Mouse (Mus musculus) regulatory T cell (primary cell): ENCODE measurements around the gene Cd300ld3.
"Not testable (repeated sequence)": the region's sequence is repeated elsewhere in the genome, so short reads cannot be mapped to it uniquely, and the experiment has no call there.

Experiments
- in situ Hi-C: fragments of 300-600 bp; cut with MboI, MseI; formaldehyde crosslinking; loops from one replicate; pipeline ENCODE4 v1.15.1; 2025; ENCODE audit warnings: high pct_unique_total_duplicates

Cd300ld3 gene

GRCm38 (mm10) chr11:115054537-115054936 lies 6.3 kb upstream of the Cd300ld3 start:
- in situ Hi-C loops, result loop anchor here (5.0 kb wide), 1 partner anchor 37 kb away; the partner anchor contains the start of gene Cd300ld2

- in situ Hi-C loops, result loop anchor here (5.0 kb wide), 1 partner anchor 36 kb away; the partner anchor contains the start of gene Cd300ld2
These were observed 4.8 kb upstream of the Cd300ld3 start for GRCm38 (mm10) chr11:115052991-115053390.

- in situ Hi-C loops, result loop anchor here (5.0 kb wide), 1 partner anchor 35 kb away; the partner anchor contains the start of gene Cd300ld2
These were observed 4.0 kb upstream of the Cd300ld3 start for GRCm38 (mm10) chr11:115052206-115052605.

- in situ Hi-C loops, result no loop called here
These were observed 1.2 kb upstream of the Cd300ld3 start for GRCm38 (mm10) chr11:115049282-115049895.

- in situ Hi-C loops, result loop anchor here (5.0 kb wide), 1 partner anchor 40 kb away; no protein-coding TSS in a partner anchor
These were observed 10.5 kb downstream of the Cd300ld3 start, which contains the start of gene Cd300ld5 for GRCm38 (mm10) chr11:115037669-115038068. Gene Cd300ld5 (minus strand): TSS chr11:115037769.

- in situ Hi-C loops, result not testable (repeated sequence)
These were observed 21.3 kb downstream of the Cd300ld3 start, which contains the start of gene Cd300ld4 for GRCm38 (mm10) chr11:115026912-115027311. Gene Cd300ld4 (minus strand): TSS chr11:115027012.

- in situ Hi-C loops, result loop anchor here (5.0 kb wide), 1 partner anchor 36 kb away; no protein-coding TSS in a partner anchor
These were observed 32.1 kb downstream of the Cd300ld3 start, which contains the start of gene Cd300ld2 for GRCm38 (mm10) chr11:115016093-115016492. Gene Cd300ld2 (minus strand): TSS chr11:115016193.

- in situ Hi-C loops, result no loop called here
These were observed 44.1 kb downstream of the Cd300ld3 start for GRCm38 (mm10) chr11:115004070-115004469.

- in situ Hi-C loops, result no loop called here
These were observed 46.7 kb downstream of the Cd300ld3 start, which contains the start of gene Cd300c2 for GRCm38 (mm10) chr11:115001474-115002040. Gene Cd300c2 (minus strand): TSS chr11:115001880.
